Mouse (Mus musculus) lung, postnatal 25 days (tissue): ENCODE results near the gene Aqr.

Experiments used
- DNase-seq: peaks from one replicate; pipeline ENCODE4 v3.0.0; 2022; ENCODE audit warnings: low spot score

Gene Aqr

DNA sequence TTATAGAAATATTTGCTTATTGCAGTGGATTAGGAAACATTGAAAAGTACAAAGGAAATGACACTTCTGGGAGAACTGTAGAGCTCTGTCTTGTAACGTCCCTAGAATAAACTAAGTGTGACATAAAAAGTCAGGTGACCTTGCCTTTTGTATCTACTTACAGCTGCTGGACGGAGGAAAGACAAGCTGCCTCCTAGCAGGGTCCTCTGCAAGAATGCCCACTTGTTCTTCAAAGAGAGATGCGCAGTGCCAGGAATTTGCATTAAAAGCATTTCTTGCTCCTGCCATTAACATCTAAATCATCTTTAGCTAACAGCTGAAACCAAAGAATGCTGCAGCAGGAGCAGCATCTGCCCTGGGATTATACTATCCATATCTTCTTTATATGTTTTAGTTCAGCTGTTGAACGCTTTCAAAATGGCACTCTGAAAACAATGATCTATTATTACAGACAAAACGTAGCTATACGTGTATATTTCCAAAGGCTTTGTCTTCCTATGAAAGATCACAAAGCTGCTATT, 126.7 kb downstream of the Aqr start:
- no peak for DNase-seq

DNA sequence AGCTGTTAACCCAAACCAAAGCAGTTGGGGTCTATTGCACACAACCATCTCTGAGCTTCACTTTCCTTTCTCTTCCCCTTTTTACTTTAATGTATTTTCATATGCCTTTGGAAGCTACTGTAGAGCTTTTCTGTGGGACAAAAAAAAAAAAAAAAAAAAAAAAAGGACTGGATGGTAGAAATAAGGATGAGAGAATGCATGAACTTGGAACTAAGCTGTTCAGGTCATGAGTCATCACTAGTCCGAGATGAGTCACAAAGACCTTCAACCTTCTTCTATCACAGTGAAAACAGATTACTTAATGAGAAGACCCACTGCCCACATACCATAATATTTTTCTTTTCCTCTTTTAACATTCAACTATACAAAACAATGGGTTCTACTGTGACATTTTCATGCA, 127.2 kb downstream of the Aqr start:
- no peak for DNase-seq

DNA sequence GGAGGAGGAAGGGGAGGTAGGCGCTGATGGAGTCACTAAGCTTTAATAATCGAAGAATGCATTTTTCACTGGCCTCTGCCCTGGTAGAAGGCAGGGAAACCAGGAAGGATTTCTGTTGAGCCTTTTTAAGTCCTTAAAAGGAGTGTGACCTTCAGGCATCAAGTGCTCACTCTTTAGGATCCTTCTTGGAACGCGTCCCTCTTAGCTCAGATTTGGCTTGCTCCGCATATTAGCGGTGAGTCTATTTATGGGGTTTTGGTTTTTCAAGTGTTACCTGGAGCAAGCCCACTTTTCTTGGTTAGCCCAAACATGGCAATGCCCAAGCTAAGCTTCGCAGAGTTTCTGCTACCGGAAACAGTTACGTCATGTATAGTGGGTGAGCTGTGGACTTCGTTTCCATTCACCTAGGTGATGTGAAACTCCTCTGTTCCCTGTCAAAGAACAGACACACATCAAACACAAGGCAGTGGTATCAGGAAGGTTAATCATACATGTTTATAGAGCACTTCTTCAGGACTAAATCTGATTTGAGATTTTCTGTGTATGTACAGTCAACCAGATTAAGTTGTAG, 128.5 kb downstream of the Aqr start:
- no peak for DNase-seq

DNA sequence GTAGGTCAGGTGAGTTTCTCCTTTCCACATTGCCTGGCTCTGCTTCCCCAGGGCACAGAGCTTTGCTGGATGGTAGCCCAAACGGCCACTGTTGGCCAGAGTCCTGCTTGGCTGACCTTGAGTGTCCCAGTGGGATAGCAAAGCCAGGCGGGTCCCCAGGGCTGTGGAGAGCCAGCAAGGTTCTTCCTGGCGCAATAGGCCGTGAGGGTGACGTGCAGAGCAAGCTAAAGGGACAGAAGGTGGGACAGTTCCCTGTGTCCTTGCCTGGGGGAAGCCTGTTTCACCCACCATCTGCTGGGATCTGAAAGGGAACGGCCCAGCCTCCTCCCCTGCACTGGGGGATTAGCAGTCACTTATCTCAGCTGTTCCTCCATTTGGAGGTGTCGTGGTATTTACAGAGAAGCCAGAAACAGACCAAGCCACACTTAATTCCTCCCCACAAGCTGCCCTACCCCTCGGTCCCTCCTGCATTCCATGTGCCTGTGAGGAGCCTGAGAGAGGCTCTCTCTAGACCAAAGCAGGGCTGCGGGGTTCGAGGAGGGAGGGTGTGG, 129.4 kb downstream of the Aqr start:
- DNase-seq = no peak

DNA sequence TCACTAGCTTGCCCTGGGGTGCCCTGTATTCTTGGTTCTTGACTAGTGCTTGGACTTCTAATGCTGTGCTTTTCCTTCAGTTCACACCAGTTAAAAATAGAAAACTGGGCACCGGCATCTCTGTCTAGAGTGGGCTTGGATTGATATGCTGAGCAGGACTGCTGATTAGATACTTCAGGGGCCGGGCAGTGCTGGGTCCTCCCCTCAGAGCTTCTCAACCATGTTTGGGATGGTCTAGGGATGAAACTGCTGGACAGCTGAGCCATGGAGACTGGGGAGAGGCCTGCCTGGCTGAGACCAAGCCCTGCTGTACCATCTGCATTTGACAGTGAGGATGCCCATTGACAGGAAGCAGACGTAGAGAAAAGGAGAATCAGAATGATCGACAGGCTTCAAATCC, 132.7 kb downstream of the Aqr start:
- no peak for DNase-seq

DNA sequence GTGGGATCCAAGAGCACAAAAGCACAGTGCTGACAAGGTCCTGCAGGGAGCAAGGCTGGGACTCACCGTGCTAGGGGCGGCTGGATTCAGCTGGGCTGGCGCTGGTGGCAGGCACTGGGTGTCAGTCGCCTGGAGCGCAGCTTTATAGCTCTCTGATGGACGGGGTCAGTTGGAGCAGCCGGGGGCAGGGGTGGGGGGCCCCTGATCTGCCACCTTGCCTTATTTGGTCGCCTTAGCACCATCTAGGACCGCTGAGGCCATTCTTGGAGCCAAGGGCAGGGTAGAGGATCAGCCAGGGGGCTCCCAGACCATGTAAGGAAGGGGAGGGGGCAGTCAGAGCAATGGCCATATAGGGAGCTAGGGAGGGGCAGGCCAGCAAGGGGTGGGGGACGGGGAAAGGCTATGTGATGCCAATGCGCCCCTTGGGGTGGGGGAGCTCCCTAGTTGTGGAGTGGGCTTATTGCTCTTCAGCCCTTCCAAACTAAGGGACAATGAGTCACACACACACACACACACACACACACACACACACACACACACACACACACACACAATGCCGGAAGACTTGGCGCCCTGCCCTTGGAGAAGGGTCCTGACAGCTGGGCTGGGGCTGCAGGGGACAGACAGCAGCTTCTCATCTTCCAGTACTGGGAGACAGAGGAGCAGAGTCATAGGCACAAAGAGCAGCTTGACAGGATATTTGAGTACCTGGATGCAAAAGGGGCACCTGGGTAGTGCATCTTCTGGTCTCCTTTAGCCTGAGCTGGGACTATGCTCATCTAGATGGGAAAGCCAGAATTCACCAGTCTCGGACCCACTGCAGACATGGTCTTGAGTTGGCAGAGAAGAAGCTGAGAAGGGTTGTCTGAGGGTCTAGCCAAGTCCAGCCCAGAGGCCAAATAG, 133.9 kb downstream of the Aqr start, which contains the start of gene Actc1:
Actc1 (minus strand) TSS at position 853 of the 903 bp plus-strand sequence.
- DNase-seq = no peak

DNA sequence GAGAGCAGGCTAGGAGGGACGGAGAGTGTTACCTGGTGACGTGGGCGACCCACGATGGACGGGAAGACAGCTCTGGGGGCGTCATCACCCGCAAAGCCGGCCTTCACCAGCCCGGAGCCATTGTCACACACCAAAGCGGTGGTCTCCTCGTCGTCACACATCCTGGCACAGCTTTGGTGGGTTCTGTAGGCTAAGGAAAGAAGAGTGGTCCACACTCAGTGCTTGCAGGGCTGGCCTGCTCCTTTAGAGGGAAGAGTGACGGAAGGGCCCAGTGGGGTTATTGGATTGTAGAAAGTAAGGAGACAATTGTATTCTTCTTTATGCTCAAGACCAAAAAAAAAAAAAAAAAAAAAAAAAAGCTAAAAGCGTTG, 135.0 kb downstream of the Aqr start:
- DNase-seq = no peak
